Mouse (Mus musculus): Measurements from ENCODE around the gene Clybl.

DNA sequence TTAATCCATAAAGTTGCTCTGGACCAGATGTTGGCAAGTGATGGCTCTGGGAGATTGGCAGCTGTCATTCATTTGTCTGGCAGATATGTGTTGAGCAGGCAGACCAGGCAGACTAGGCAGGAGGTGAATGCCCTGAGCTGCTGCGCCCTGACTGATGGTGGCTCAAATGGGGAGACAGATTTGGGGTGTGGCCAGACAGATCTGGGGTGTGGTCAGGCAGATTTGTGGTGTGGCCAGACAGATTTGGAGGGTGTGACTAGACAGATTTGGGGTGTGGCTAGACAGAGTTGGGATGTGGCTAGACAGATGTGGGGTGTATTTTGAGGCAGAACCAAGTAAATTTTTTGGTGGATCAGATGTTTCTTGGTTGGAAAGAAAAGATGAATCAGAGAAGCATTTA is 62.4 kb downstream of the Clybl start:
- no peak for TF ChIP-seq POLR2A (IDR thresholded peaks at IDR 0.05; ENCODE audit: extremely low read depth, insufficient read depth, low read length)
- TF ChIP-seq CTCF (IDR thresholded peaks at IDR 0.05; ENCODE audit: low read depth, low read length), result no peak
